Mouse (Mus musculus): Measurements from ENCODE around the gene Exoc8. TPM values are rescaled to one million over a fixed set of nuclear protein-coding genes. Genes with fewer than 3 reads are reported as not detected.

Gene Exoc8
- polyA plus RNA-seq, 1 experiment: 13.1 TPM

- no peaks in the 10 kb centered on the region for H3K27me3 ChIP-seq (ENCODE audit: control insufficient read depth, insufficient read depth, low read length)
- no peak overlapping the region for H3K4me3 ChIP-seq (ENCODE audit: control insufficient read depth, low read depth, low read length)
- 0 out of 2 replicates have a peak, but pooled peaks cover 2% of the 10 kb centered on the region for H3K4me1 ChIP-seq (ENCODE audit: control insufficient read depth, insufficient read depth, low read length)
- H3K36me3 ChIP-seq (ENCODE audit: control insufficient read depth, insufficient read depth, low read length): no peaks in the 10 kb centered on the region
- H3K27ac ChIP-seq (ENCODE audit: control insufficient read depth, insufficient read depth, low read depth, low read length): no peak overlapping the region
- TF ChIP-seq POLR2A (IDR thresholded peaks at IDR 0.05; ENCODE audit: control insufficient read depth, low read depth, low read length) (no peak), CTCF (IDR thresholded peaks at IDR 0.05; ENCODE audit: control insufficient read depth, insufficient read depth, insufficient replicate concordance, low read depth, low read length) (no peak)
These were observed 30.8 kb downstream of the Exoc8 start for GRCm38 (mm10) chr8:124866669-124867068.

GRCm38 (mm10) chr8:124863729-124864128 lies 33.8 kb downstream of the Exoc8 start:
- no peak overlapping the region; the same call in 1 of the 2 replicates for H3K27ac ChIP-seq (ENCODE audit: control insufficient read depth, insufficient read depth, low read depth, low read length)
- H3K4me1 ChIP-seq (ENCODE audit: control insufficient read depth, insufficient read depth, low read length): no peaks in the 10 kb centered on the region
- TF ChIP-seq CTCF (IDR thresholded peaks at IDR 0.05; ENCODE audit: control insufficient read depth, insufficient read depth, insufficient replicate concordance, low read depth, low read length) (no peak), POLR2A (IDR thresholded peaks at IDR 0.05; ENCODE audit: control insufficient read depth, low read depth, low read length) (no peak)
- H3K4me3 ChIP-seq (ENCODE audit: control insufficient read depth, low read depth, low read length): peak overlapping the region; percentile 94
- H3K27me3 ChIP-seq (ENCODE audit: control insufficient read depth, insufficient read depth, low read length): no peaks in the 10 kb centered on the region
- H3K36me3 ChIP-seq (ENCODE audit: control insufficient read depth, insufficient read depth, low read length): no peaks in the 10 kb centered on the region; the same call in 1 of the 2 replicates

GRCm38 (mm10) chr8:124863163-124863677 lies 34.3 kb downstream of the Exoc8 start:
- Histone ChIP-seq H3K4me1 (ENCODE audit: control insufficient read depth, insufficient read depth, low read length) (no peaks in the 10 kb centered on the region), H3K36me3 (ENCODE audit: control insufficient read depth, insufficient read depth, low read length) (no peaks in the 10 kb centered on the region; the same call in 1 of the 2 replicates), H3K27ac (ENCODE audit: control insufficient read depth, insufficient read depth, low read depth, low read length) (peak overlapping the region; percentile 91), H3K4me3 (ENCODE audit: control insufficient read depth, low read depth, low read length) (peak overlapping the region; percentile 94), H3K27me3 (ENCODE audit: control insufficient read depth, insufficient read depth, low read length) (no peaks in the 10 kb centered on the region)
- TF ChIP-seq CTCF (IDR thresholded peaks at IDR 0.05; ENCODE audit: control insufficient read depth, insufficient read depth, insufficient replicate concordance, low read depth, low read length) (no peak), POLR2A (IDR thresholded peaks at IDR 0.05; ENCODE audit: control insufficient read depth, low read depth, low read length) (0 out of 2 replicates have a peak, but pooled peaks have one; percentile 10)

- Histone ChIP-seq H3K4me1 (ENCODE audit: control insufficient read depth, insufficient read depth, low read length) (no peaks in the 10 kb centered on the region), H3K27ac (ENCODE audit: control insufficient read depth, insufficient read depth, low read depth, low read length) (peak within 1 kb of the TSS; percentile 93), H3K36me3 (ENCODE audit: control insufficient read depth, insufficient read depth, low read length) (no peaks in the 10 kb centered on the region; the same call in 1 of the 2 replicates), H3K27me3 (ENCODE audit: control insufficient read depth, insufficient read depth, low read length) (no peaks in the 10 kb centered on the region), H3K4me3 (ENCODE audit: control insufficient read depth, low read depth, low read length) (peak within 1 kb of the TSS; percentile 94)
- TF ChIP-seq POLR2A (IDR thresholded peaks at IDR 0.05; ENCODE audit: control insufficient read depth, low read depth, low read length): peak; percentile 95
- no peak for TF ChIP-seq CTCF (IDR thresholded peaks at IDR 0.05; ENCODE audit: control insufficient read depth, insufficient read depth, insufficient replicate concordance, low read depth, low read length)
These were observed 35.0 kb downstream of the Exoc8 start, which contains the start of the genes Gnpat and 2810004N23Rik for GRCm38 (mm10) chr8:124862321-124863162. Gnpat (plus strand) TSS chr8:124863033. 2810004N23Rik (minus strand) TSS chr8:124863120.

GRCm38 (mm10) chr8:124860188-124860587 lies 37.3 kb downstream of the Exoc8 start:
- Histone ChIP-seq H3K4me1 (ENCODE audit: control insufficient read depth, insufficient read depth, low read length) (no peaks in the 10 kb centered on the region), H3K27ac (ENCODE audit: control insufficient read depth, insufficient read depth, low read depth, low read length) (no peak overlapping the region), H3K4me3 (ENCODE audit: control insufficient read depth, low read depth, low read length) (no peak overlapping the region), H3K36me3 (ENCODE audit: control insufficient read depth, insufficient read depth, low read length) (no peaks in the 10 kb centered on the region; the same call in 1 of the 2 replicates), H3K27me3 (ENCODE audit: control insufficient read depth, insufficient read depth, low read length) (no peaks in the 10 kb centered on the region)
- TF ChIP-seq POLR2A (IDR thresholded peaks at IDR 0.05; ENCODE audit: control insufficient read depth, low read depth, low read length): no peak
- TF ChIP-seq CTCF (IDR thresholded peaks at IDR 0.05; ENCODE audit: control insufficient read depth, insufficient read depth, insufficient replicate concordance, low read depth, low read length): no peak

GRCm38 (mm10) chr8:124859466-124859865 lies 38.0 kb downstream of the Exoc8 start:
- TF ChIP-seq CTCF (IDR thresholded peaks at IDR 0.05; ENCODE audit: control insufficient read depth, insufficient read depth, insufficient replicate concordance, low read depth, low read length) (peak; percentile 40; the same call in 1 of the 2 replicates), POLR2A (IDR thresholded peaks at IDR 0.05; ENCODE audit: control insufficient read depth, low read depth, low read length) (no peak)
- H3K36me3 ChIP-seq (ENCODE audit: control insufficient read depth, insufficient read depth, low read length): no peaks in the 10 kb centered on the region; the same call in 1 of the 2 replicates
- H3K27me3 ChIP-seq (ENCODE audit: control insufficient read depth, insufficient read depth, low read length): no peaks in the 10 kb centered on the region
- no peaks in the 10 kb centered on the region for H3K4me1 ChIP-seq (ENCODE audit: control insufficient read depth, insufficient read depth, low read length)
- no peak overlapping the region for H3K4me3 ChIP-seq (ENCODE audit: control insufficient read depth, low read depth, low read length)
- H3K27ac ChIP-seq (ENCODE audit: control insufficient read depth, insufficient read depth, low read depth, low read length): no peak overlapping the region

- TF ChIP-seq CTCF (IDR thresholded peaks at IDR 0.05; ENCODE audit: control insufficient read depth, insufficient read depth, insufficient replicate concordance, low read depth, low read length): no peak
- H3K27ac ChIP-seq (ENCODE audit: control insufficient read depth, insufficient read depth, low read depth, low read length): no peak overlapping the region
- no peak overlapping the region for H3K4me3 ChIP-seq (ENCODE audit: control insufficient read depth, low read depth, low read length)
- H3K27me3 ChIP-seq (ENCODE audit: control insufficient read depth, insufficient read depth, low read length): no peaks in the 10 kb centered on the region
- H3K4me1 ChIP-seq (ENCODE audit: control insufficient read depth, insufficient read depth, low read length): no peaks in the 10 kb centered on the region
- H3K36me3 ChIP-seq (ENCODE audit: control insufficient read depth, insufficient read depth, low read length): no peaks in the 10 kb centered on the region
These were observed 44.0 kb downstream of the Exoc8 start for GRCm38 (mm10) chr8:124853511-124853910.
